Mouse (Mus musculus) heart, postnatal 0 days (tissue): ENCODE results near the gene Atf2. TPM values are rescaled to one million over a fixed set of nuclear protein-coding genes. Genes with fewer than 3 reads are reported as not detected.
A peak's percentile ranks its signal among the peaks of the same experiment; 100 is the strongest.
"Not testable (repeated sequence)": the region's sequence is repeated elsewhere in the genome, so short reads cannot be mapped to it uniquely, and the experiment has no call there.

Source experiments
- ATAC-seq: fragments of 200-750 bp; cut with Nextera tagmentation; 2 replicates; pipeline ENCODE4 v1.8.0; 2017; ENCODE audit warnings: low read depth, moderate number of reproducible peaks, moderate library complexity; ENCODE audit not compliant: insufficient read depth
- DNase-seq: peaks from one replicate; pipeline ENCODE4 v3.0.0-alpha.2; 2016; ENCODE audit warnings: low spot score
- H3K27ac ChIP-seq: fragments of 300-500 bp; sonication (generic); 2 replicates; pipeline ENCODE4 v1.5.1; 2014; ENCODE audit warnings: low read depth, mild to moderate bottlenecking
- H3K27me3 ChIP-seq: fragments of 300-500 bp; sonication (generic); 2 replicates; pipeline ENCODE4 v1.6.1; 2014; ENCODE audit warnings: low read length, mixed read lengths; ENCODE audit not compliant: control insufficient read depth, insufficient read depth
- H3K36me3 ChIP-seq: fragments of 300-500 bp; sonication (generic); replicated peaks from 2 replicates; pipeline ENCODE4 v1.6.1; 2014; ENCODE audit warnings: low read length, mixed read lengths; ENCODE audit not compliant: control insufficient read depth, insufficient read depth
- H3K4me1 ChIP-seq: fragments of 300-500 bp; sonication (generic); 2 replicates; pipeline ENCODE4 v1.6.1; 2014; ENCODE audit warnings: antibody characterized with exemption; ENCODE audit not compliant: control insufficient read depth, insufficient read depth
- H3K4me2 ChIP-seq: fragments of 300-500 bp; sonication (generic); 2 replicates; pipeline ENCODE4 v1.6.1; 2014; ENCODE audit warnings: low read depth, mild to moderate bottlenecking, low read length, moderate library complexity
- H3K4me3 ChIP-seq: fragments of 300-500 bp; sonication (generic); 2 replicates; pipeline ENCODE4 v1.5.1; 2014; ENCODE audit warnings: low read depth, low read length
- H3K9ac ChIP-seq: fragments of 300-500 bp; sonication (generic); replicated peaks from 2 replicates; pipeline ENCODE4 v1.6.1; 2014; ENCODE audit warnings: low read depth, low read length, mixed read lengths
- H3K9me3 ChIP-seq: fragments of 300-500 bp; sonication (generic); replicated peaks from 2 replicates; pipeline ENCODE4 v1.6.1; 2016; ENCODE audit warnings: low read length; ENCODE audit not compliant: control insufficient read depth
- CTCF ChIP-seq: IDR thresholded peaks from 2 replicates; pipeline ENCODE4 v1.5.1; 2016; ENCODE audit warnings: antibody characterized with exemption, control low read depth, low read depth
- EP300 ChIP-seq: IDR thresholded peaks from 2 replicates; pipeline ENCODE4 v1.6.1; 2016; ENCODE audit warnings: antibody characterized with exemption, low read depth
- WGBS: fragments of 180-500 bp; shearing (Covaris S2); extraction: QIAGEN DNeasy Blood & Tissue Kit; methylation state at CpG from one replicate; pipeline ENCODE4 v1.1.7; 2014; 5-methylcytosine and 5-hydroxymethylcytosine counted together
- polyA plus RNA-seq: library from polyadenylated mRNA; unstranded; fragments of >200 nt; fragmentation: Nextera tagmentation; extraction: Ambion mirVana; gene quantifications from 2 replicates; pipeline ENCODE4 v1.2.1, GENCODE M21; 2015
- total RNA-seq: library from RNA; depleted of rRNA; stranded (reverse); fragments of >200 nt; gene quantifications from 2 replicates; pipeline ENCODE4 v1.2.3, GENCODE M21; 2014; ENCODE audit warnings: low replicate concordance

The Atf2 gene
- total and polyA plus RNA-seq, 2 experiments from 2014 or later: 21.7 to 27.1 TPM

DNA sequence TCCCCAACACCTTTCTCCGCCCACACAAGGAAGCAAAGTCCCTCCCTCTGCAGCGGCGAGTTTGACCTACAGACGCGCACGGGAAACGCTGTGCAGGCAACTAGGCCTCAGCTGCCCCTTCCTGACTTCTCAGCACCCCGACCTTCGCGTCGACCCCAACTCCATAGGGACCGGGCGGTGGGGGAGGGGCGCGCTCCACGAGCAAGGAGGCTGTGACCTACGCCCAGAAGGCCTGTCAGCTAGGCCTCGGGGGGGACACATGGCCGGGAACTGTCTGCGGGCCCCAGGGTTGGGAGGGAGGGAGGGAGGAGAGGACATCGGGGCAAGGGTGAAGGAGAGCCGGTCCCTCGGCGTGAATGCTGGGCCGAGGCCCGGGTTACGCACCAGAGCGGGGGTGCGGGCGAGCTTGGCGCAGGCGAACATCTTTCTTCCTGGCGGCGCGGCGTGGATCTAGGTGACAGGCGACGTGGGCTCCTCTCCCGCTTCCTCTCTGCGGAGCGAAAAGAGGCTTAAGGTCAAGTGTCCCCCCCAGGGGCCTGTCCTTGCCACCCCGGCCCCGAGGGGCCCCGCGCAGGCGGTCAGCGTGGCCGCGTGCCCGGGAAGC is 18.2 kb upstream of the Atf2 start:
- Histone ChIP-seq H3K27me3 (no peaks in the 10 kb centered on the region), H3K27ac (peak overlapping the region; percentile 100), H3K4me2 (peak overlapping the region; percentile 67), H3K9ac (peak overlapping the region; percentile 100), H3K36me3 (peaks cover 28% of the 10 kb centered on the region), H3K4me1 (no peaks in the 10 kb centered on the region; the same call in 1 of the 2 replicates), H3K9me3 (no peaks in the 10 kb centered on the region), H3K4me3 (peak overlapping the region; percentile 97)
- ATAC-seq (peak; percentile 64), DNase-seq (peak; percentile 49)
- TF ChIP-seq EP300 (peak; percentile 49; the same call in 1 of the 2 replicates), CTCF (no peak)
- under 1% methylated on average over 38 of the region's 50 CpGs for WGBS

DNA sequence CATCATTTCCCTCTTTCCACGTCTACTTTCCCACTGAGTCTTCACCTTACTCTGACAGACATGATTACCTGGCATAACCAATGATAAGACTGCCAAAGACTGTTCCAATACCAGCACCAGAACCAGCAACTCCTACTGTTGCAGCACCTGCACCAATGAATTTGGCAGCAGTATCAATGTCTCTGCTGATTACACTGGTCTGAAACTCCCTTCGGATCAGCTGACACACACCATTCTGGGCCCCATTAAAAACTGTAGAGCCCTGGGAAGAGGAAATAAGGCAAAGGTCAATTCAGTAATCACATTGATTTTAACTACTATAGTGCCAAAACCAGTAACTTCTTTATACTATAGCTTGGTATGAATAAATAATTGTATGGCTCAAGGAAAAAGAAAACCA is 16.7 kb upstream of the Atf2 start:
- H3K27me3 ChIP-seq: no peaks in the 10 kb centered on the region
- H3K27ac ChIP-seq: 0 out of 2 replicates have a peak overlapping the region, but pooled peaks have one; percentile 10
- DNase-seq: no peak
- H3K4me3 ChIP-seq: peak overlapping the region; percentile 97
- H3K4me1 ChIP-seq: no peaks in the 10 kb centered on the region; the same call in 1 of the 2 replicates
- H3K9me3 ChIP-seq: no peaks in the 10 kb centered on the region
- H3K4me2 ChIP-seq: peak overlapping the region; percentile 51
- TF ChIP-seq EP300 (no peak), CTCF (no peak)
- no peak overlapping the region for H3K9ac ChIP-seq
- no peak for ATAC-seq
- WGBS: 51% methylated on average over 2 of the region's 2 CpGs
- H3K36me3 ChIP-seq: peaks cover 28% of the 10 kb centered on the region

DNA sequence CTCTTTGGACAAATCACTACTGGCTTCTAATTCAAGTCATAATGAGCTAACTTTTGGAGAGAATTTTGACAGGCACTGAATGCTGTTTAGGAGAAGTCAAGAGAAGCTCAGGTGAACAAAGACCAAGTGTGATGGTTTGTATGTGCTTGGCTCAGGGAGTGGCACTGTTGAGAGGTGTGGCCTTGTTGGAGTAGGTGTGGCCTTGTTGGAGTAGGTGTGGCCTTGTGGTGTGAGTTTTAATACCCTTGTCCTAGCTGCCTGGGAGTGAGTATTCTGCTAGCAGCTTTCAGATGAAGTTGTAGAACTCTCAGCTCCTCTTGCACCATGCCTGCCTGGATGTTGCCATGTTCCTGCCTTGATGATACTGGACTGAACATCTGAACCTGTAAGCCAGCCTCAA is 12.2 kb upstream of the Atf2 start:
- H3K27ac ChIP-seq, H3K4me2 ChIP-seq, DNase-seq, H3K27me3 ChIP-seq, H3K4me3 ChIP-seq, H3K9me3 ChIP-seq, H3K9ac ChIP-seq, ATAC-seq, H3K4me1 ChIP-seq: not testable (repeated sequence)
- H3K36me3 ChIP-seq: peaks cover 28% of the 10 kb centered on the region

DNA sequence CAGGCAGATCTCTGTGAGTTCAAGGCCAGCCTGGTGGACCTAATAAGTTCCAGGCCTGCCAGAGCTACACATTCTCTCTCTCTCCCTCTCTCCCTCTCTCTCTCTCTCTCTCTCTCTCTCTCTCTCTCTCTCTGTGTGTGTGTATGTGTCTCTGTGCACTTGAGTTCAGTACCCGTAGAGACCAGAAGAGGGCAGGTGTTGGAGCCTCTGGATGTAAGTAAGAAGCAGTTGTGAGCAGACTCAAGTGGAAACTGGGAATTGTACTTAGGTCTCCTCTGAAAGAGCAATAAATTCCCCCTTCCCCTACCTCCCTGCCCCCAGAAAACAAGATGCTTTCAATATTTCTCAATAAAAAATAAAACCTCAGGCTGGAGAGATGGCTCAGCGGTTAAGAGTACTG is 11.1 kb upstream of the Atf2 start:
- DNase-seq (no peak), ATAC-seq (no peak)
- no peaks in the 10 kb centered on the region for H3K27me3 ChIP-seq
- H3K9ac ChIP-seq: no peak overlapping the region
- TF ChIP-seq EP300 (no peak), CTCF (no peak)
- H3K27ac ChIP-seq: no peak overlapping the region
- no peak overlapping the region for H3K4me2 ChIP-seq
- 93% methylated on average over 2 of the region's 2 CpGs for WGBS
- H3K4me1 ChIP-seq: no peaks in the 10 kb centered on the region; the same call in 1 of the 2 replicates
- peaks cover 21% of the 10 kb centered on the region for H3K36me3 ChIP-seq
- no peak overlapping the region for H3K4me3 ChIP-seq
- H3K9me3 ChIP-seq: no peaks in the 10 kb centered on the region

DNA sequence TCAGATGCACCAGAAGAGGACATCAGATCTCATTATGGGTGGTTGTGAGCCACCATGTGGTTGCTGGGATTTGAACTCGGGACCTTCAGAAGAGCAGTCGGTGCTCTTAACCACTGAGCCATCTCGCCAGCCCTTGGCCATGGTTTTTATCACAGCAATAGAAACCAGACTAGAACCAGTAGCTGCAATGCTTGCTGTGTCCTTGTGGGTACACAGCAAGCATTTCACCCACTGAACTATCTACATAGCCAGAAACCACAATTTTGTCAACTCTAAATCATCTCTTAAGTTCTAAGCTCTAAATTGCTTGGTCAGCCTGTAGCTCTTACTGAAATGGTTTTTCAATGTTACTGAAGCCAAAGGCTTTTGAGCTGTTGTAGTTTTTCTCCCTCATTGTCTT is 9.9 kb upstream of the Atf2 start:
- H3K4me1 ChIP-seq, H3K27ac ChIP-seq, H3K4me3 ChIP-seq, ATAC-seq, H3K9me3 ChIP-seq, DNase-seq, H3K4me2 ChIP-seq, H3K27me3 ChIP-seq, H3K9ac ChIP-seq, H3K36me3 ChIP-seq: not testable (repeated sequence)
- WGBS: 88% methylated on average over 3 of the region's 3 CpGs

DNA sequence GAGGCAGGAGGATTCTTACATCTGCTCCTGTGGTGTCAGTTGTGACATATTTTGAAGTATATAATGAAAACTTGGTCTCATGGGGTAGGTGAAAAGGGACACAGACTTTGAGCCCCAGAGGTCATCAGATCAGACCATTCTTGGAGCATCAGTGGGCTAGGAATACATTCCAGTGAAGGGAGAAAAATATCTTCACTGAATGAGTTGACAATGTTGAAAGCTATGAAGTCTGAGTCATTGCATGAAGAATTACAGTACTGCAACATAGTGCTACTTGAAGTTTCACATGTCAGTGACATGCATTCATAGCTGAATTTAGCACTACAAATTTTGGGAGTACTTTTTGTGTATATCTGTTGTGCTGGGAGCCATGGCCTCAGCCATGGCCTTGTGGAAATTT is 8.7 kb upstream of the Atf2 start:
- ATAC-seq (no peak), DNase-seq (no peak)
- Histone ChIP-seq H3K36me3 (no peaks in the 10 kb centered on the region), H3K9me3 (no peaks in the 10 kb centered on the region), H3K9ac (no peak overlapping the region), H3K4me1 (no peaks in the 10 kb centered on the region), H3K27me3 (no peaks in the 10 kb centered on the region), H3K4me3 (no peak overlapping the region), H3K4me2 (no peak overlapping the region), H3K27ac (no peak overlapping the region)
- TF ChIP-seq CTCF (no peak), EP300 (no peak)
